Mouse (Mus musculus) cortical plate, adult 2 months (tissue): Measurements from ENCODE around the gene Scnn1b.

Source experiments
- CTCF ChIP-seq: fragments of 200-500 bp; IDR thresholded peaks from 2 replicates; pipeline ENCODE4 v1.5.1; 2011; ENCODE audit warnings: mild to moderate bottlenecking, control low read depth, low read length; ENCODE audit not compliant: insufficient read depth; ENCODE audit errors: extremely low read depth
- POLR2A ChIP-seq: fragments of 200-500 bp; IDR thresholded peaks from 2 replicates; pipeline ENCODE4 v1.6.1; 2011; ENCODE audit warnings: mild to moderate bottlenecking, low read length, control low read depth; ENCODE audit not compliant: insufficient read depth; ENCODE audit errors: extremely low read depth

DNA sequence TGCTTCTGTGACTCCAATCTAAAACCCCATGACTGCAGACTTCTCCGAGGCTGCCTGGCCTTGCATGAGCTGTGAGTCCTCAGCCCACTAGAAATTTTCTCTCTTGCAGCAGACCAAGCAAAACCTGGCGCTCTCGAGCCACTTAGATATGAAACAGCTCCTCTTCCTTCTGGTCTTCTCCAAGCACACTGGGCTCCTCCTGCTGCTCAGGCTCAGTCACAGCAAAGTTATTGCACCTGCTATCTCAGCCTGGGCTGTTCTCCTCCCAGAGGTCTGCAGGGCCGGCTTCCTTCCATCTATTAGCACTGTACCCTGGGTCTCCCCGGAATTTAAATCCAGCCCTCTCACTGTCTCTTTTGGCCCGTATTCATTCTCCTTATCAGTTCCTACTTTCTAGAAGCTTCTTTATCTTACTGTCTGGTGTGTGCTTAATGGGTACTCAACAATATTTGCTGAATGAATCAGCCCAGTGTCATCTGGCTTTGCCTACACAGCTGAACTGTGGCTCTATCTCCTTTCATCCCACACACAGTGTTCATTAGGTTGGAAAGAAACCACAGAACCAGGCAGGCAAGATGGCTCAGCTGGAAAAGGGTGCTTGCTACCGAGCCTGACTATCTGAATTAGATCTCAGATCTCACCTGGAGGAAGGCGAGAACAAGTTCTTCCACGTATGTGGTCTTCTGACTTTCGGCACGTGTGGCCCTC, 7.5 kb upstream of the Scnn1b start:
- 0 out of 2 replicates have a peak, but pooled peaks have one; percentile 6 for TF ChIP-seq CTCF
- TF ChIP-seq POLR2A: no peak
